Comparison of ENCODE assay signal across 8 mouse cellular contexts in genomic region chr16:78238052-78238701, GRCm38 (mm10).
DNase-seq lines count a peak whose midpoint lies in the region; ATAC-seq and TF ChIP-seq lines count a peak whose summit lies in the region.

No protein-coding gene starts in this region.

- TF ChIP-seq CTCF in left cerebral cortex, adult 2 months (IDR thresholded peaks at IDR 0.05) = no peak
- no peak for TF ChIP-seq CTCF in midbrain, postnatal 0 days (IDR thresholded peaks at IDR 0.05)

- peak overlapping the region; percentile 74 for H3K4me2 ChIP-seq in midbrain, postnatal 0 days (ENCODE audit: low read depth, low read length, poor library complexity, severe bottlenecking)

- H3K27ac ChIP-seq in left cerebral cortex, adult 2 months = peak overlapping the region; percentile 55; the same call in 1 of the 2 replicates
- peak overlapping the region; percentile 78 for H3K27ac ChIP-seq in midbrain, postnatal 0 days (ENCODE audit: low read depth, low read length)

- under 1% methylated on average over 18 of the region's 18 CpGs for WGBS in midbrain, postnatal 0 days

- H3K9ac ChIP-seq in midbrain, postnatal 0 days (replicated peaks; ENCODE audit: low read length, poor library complexity, severe bottlenecking) = peak overlapping the region; percentile 51

- peak; percentile 58 for ATAC-seq in frontal cortex, adult (ENCODE audit: low TSS enrichment)
- peak; percentile 76 for ATAC-seq in midbrain, postnatal 0 days (ENCODE audit: low FRiP score)

- no peaks in the 10 kb centered on the region for H3K9me3 ChIP-seq in midbrain, postnatal 0 days (ENCODE audit: low read length)

- H3K4me1 ChIP-seq in midbrain, postnatal 0 days (ENCODE audit: insufficient read depth, low read length) = no peaks in the 10 kb centered on the region

- peak; percentile 23 for DNase-seq in layer of hippocampus, adult 11-12 months (ENCODE audit: low spot score)
- no peak for DNase-seq in layer of hippocampus, adult 9-11 months
- DNase-seq in cerebellum, adult 8-10 months = peak; percentile 10
- DNase-seq in left cerebral cortex, adult 2 months (ENCODE audit: extremely low spot score in 1 of 2, low spot score in 2 of 2) = peak; percentile 35 to 49
- DNase-seq in midbrain, postnatal 0 days (ENCODE audit: low spot score) = peak; percentile 65
- DNase-seq in adrenal gland, adult 18-20 months (ENCODE audit: low spot score in 2 of 2) = no peak
- DNase-seq in urinary bladder, postnatal 4 days (ENCODE audit: low spot score in 2 of 2) = no peak

- H3K4me3 ChIP-seq in left cerebral cortex, adult 2 months = peak overlapping the region; percentile 46
- peak overlapping the region; percentile 37 for H3K4me3 ChIP-seq in midbrain, postnatal 0 days (ENCODE audit: low read depth, low read length)

- intact Hi-C loops in left cerebral cortex, adult 2 months (cut with DNase I) = loop anchor here (2.0 to 5.0 kb wide), 2 partner anchors 64 to 79 kb away; partner anchors contain the start of gene Cxadr

- no peaks in the 10 kb centered on the region for H3K27me3 ChIP-seq in midbrain, postnatal 0 days (ENCODE audit: insufficient read depth, low read length)

- H3K36me3 ChIP-seq in midbrain, postnatal 0 days (ENCODE audit: insufficient read depth, low read length) = no peaks in the 10 kb centered on the region

Comparison
In these comparisons a context has a peak if more than half of its experiments do, and no peak if none do; other contexts are left out.
1. DNase-seq: peak in layer of hippocampus, adult 11-12 months (single experiment), cerebellum, adult 8-10 months (single experiment), left cerebral cortex, adult 2 months (2 of 2) and midbrain, postnatal 0 days (single experiment); none in layer of hippocampus, adult 9-11 months (single experiment), adrenal gland, adult 18-20 months (0 of 2) and urinary bladder, postnatal 4 days (0 of 2).